In the genomic region with DNA sequence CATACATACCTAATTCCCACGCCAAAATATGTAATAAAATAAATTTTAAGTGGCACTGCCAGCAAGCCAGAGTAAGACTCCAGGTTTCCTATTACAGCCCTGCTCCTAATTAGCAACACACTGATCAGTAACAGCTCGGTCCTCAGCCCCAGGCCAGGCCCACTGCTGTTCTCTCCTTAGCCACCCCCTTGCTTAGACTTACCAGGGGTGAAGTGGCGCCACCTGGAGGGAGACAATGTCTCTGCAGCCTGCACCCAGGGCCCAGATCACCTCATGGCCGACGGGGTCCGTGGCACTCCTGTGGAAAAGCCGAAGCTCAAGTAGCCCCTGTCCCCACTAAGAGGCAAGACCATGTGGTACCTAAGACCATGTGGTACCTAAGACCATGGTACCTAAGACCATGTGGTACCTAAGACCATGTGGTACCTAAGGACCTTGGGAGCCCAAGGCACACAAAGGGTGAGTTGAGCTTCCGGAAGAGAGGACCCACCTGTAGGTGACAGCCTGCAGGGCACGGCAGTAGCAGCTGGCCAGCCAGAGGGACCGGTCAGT, we compare ENCODE assay signal across 8 mouse cellular contexts. TPM values are rescaled to one million over a fixed set of nuclear protein-coding genes. Genes with fewer than 3 reads are reported as not detected.
A peak's percentile ranks its signal among the peaks of the same experiment; 100 is the strongest.
DNase-seq lines count a peak whose midpoint lies in the region; ATAC-seq and TF ChIP-seq lines count a peak whose summit lies in the region.

No protein-coding gene starts in this region.

- no peak overlapping the region for H3K4me3 ChIP-seq in heart, postnatal 0 days (ENCODE audit: low read depth, low read length)
- H3K4me3 ChIP-seq in heart, embryonic 12.5 days = no peak overlapping the region
- no peak overlapping the region for H3K4me3 ChIP-seq in ES-Bruce4 (ENCODE audit: low read depth, low read length)
- H3K4me3 ChIP-seq in lung, embryonic 14.5 days (ENCODE audit: low read depth, low read length) = no peak overlapping the region

- H3K9ac ChIP-seq in heart, postnatal 0 days (replicated peaks; ENCODE audit: low read depth, low read length) = no peak overlapping the region
- no peak overlapping the region for H3K9ac ChIP-seq in heart, embryonic 12.5 days
- H3K9ac ChIP-seq in ES-Bruce4 (ENCODE audit: low read depth, poor library complexity, severe bottlenecking) = no peak overlapping the region
- no peak overlapping the region for H3K9ac ChIP-seq in lung, embryonic 14.5 days

- TF ChIP-seq CTCF in heart, postnatal 0 days (IDR thresholded peaks at IDR 0.05; ENCODE audit: low read depth) = peak; percentile 20
- peak; percentile 92 for TF ChIP-seq CTCF in ES-Bruce4 (IDR thresholded peaks at IDR 0.05; ENCODE audit: low read depth, low read length)
- TF ChIP-seq CTCF in lung, embryonic 14.5 days (IDR thresholded peaks at IDR 0.05; ENCODE audit: low read depth) = peak; percentile 56

- H3K36me3 ChIP-seq in heart, postnatal 0 days (replicated peaks; ENCODE audit: control insufficient read depth, insufficient read depth, low read length) = no peaks in the 10 kb centered on the region
- no peaks in the 10 kb centered on the region for H3K36me3 ChIP-seq in heart, embryonic 12.5 days
- no peaks in the 10 kb centered on the region for H3K36me3 ChIP-seq in ES-Bruce4 (ENCODE audit: control insufficient read depth, insufficient read depth, low read length, poor library complexity, severe bottlenecking)
- H3K36me3 ChIP-seq in lung, embryonic 14.5 days (ENCODE audit: insufficient read depth) = no peaks in the 10 kb centered on the region
- no peaks in the 10 kb centered on the region for H3K36me3 ChIP-seq in splenic B cell, adult 2 months (ENCODE audit: control insufficient read depth, insufficient read depth, low read length, poor library complexity, severe bottlenecking)

- WGBS in heart, postnatal 0 days = 37% methylated on average over 10 of the region's 10 CpGs
- WGBS in heart, embryonic 12.5 days = 25% methylated on average over 10 of the region's 10 CpGs
- 26% methylated on average over 10 of the region's 10 CpGs for whole genome bisulfite sequencing in lung, embryonic 14.5 days

- no peaks in the 10 kb centered on the region for H3K9me3 ChIP-seq in heart, postnatal 0 days (replicated peaks; ENCODE audit: control insufficient read depth, low read length)
- H3K9me3 ChIP-seq in heart, embryonic 12.5 days (replicated peaks) = peaks cover 5% of the 10 kb centered on the region; the same call in 1 of the 2 replicates
- no peaks in the 10 kb centered on the region for H3K9me3 ChIP-seq in ES-Bruce4 (replicated peaks; ENCODE audit: control insufficient read depth, insufficient read depth, low read length, poor library complexity, severe bottlenecking)
- H3K9me3 ChIP-seq in lung, embryonic 14.5 days (ENCODE audit: low read depth, low read length) = no peaks in the 10 kb centered on the region

- H3K27me3 ChIP-seq in heart, postnatal 0 days (ENCODE audit: control insufficient read depth, insufficient read depth, low read length) = peaks cover 19% of the 10 kb centered on the region
- peaks cover 98% of the 10 kb centered on the region for H3K27me3 ChIP-seq in heart, embryonic 12.5 days (replicated peaks)
- H3K27me3 ChIP-seq in ES-Bruce4 (ENCODE audit: control insufficient read depth, insufficient read depth, low read length, poor library complexity, severe bottlenecking) = no peaks in the 10 kb centered on the region
- peaks cover 11% of the 10 kb centered on the region; the same call in 1 of the 2 replicates for H3K27me3 ChIP-seq in lung, embryonic 14.5 days (ENCODE audit: insufficient read depth, low read length)
- no peaks in the 10 kb centered on the region for H3K27me3 ChIP-seq in splenic B cell, adult 2 months (ENCODE audit: control insufficient read depth, insufficient read depth, low read length, poor library complexity, severe bottlenecking)

- no peak overlapping the region for H3K4me2 ChIP-seq in heart, postnatal 0 days (ENCODE audit: low read depth, low read length)
- no peak overlapping the region for H3K4me2 ChIP-seq in heart, embryonic 12.5 days
- H3K4me2 ChIP-seq in lung, embryonic 14.5 days = no peak overlapping the region

- ATAC-seq in heart, postnatal 0 days (ENCODE audit: insufficient read depth, low read depth) = no peak
- ATAC-seq in heart, embryonic 12.5 days (ENCODE audit: insufficient number of reproducible peaks, low FRiP score) = no peak
- no peak for ATAC-seq in lung, embryonic 14.5 days (ENCODE audit: insufficient read depth)

- no peak for TF ChIP-seq EP300 in heart, postnatal 0 days (IDR thresholded peaks at IDR 0.05; ENCODE audit: low read depth)
- TF ChIP-seq EP300 in ES-Bruce4 (IDR thresholded peaks at IDR 0.05; ENCODE audit: insufficient read depth, low read depth, low read length) = no peak

- no peaks in the 10 kb centered on the region for H3K4me1 ChIP-seq in heart, postnatal 0 days (ENCODE audit: control insufficient read depth, insufficient read depth)
- no peaks in the 10 kb centered on the region for H3K4me1 ChIP-seq in heart, embryonic 12.5 days (replicated peaks)
- peaks cover 5% of the 10 kb centered on the region for H3K4me1 ChIP-seq in ES-Bruce4 (ENCODE audit: control insufficient read depth, insufficient read depth, low read length)
- H3K4me1 ChIP-seq in lung, embryonic 14.5 days (ENCODE audit: insufficient read depth) = no peaks in the 10 kb centered on the region

- no peak overlapping the region for H3K27ac ChIP-seq in heart, postnatal 0 days (ENCODE audit: low read depth)
- H3K27ac ChIP-seq in heart, embryonic 12.5 days (ENCODE audit: poor library complexity, severe bottlenecking) = no peak overlapping the region
- H3K27ac ChIP-seq in ES-Bruce4 (ENCODE audit: insufficient read depth, low read length) = no peak overlapping the region
- H3K27ac ChIP-seq in lung, embryonic 14.5 days (ENCODE audit: low read depth) = no peak overlapping the region

- no peak for DNase-seq in heart, postnatal 0 days (ENCODE audit: low spot score)
- peak; percentile 57 for DNase-seq in embryo, embryonic 10.5 days (ENCODE audit: low spot score)
- DNase-seq in lung, embryonic 14.5 days = peak; percentile 28
- DNase-seq in splenic B cell, adult 2 months (ENCODE audit: low read depth, low spot score) = peak; percentile 53
- DNase-seq in urinary bladder, postnatal 36 days (ENCODE audit: low spot score in 2 of 2) = no peak
- no peak for DNase-seq in right cerebral cortex, adult 18-20 months

- no peak for TF ChIP-seq POLR2A in ES-Bruce4 (IDR thresholded peaks at IDR 0.05; ENCODE audit: insufficient read depth, low read length)

RNA-seq across cellular contexts. Expression of gene Fbxo41, which starts 25.4 kb away (rescaled TPM):
- total RNA-seq in heart, postnatal 0 days (2014; rRNA removed; ENCODE audit: low replicate concordance) = 0.11 TPM in 1 of 2 replicates, not detected in the other
- polyA plus RNA-seq in heart, postnatal 0 days (2015; fragmentation: Nextera tagmentation; extraction: Ambion mirVana) = not detected in 2 replicates
- polyA plus RNA-seq in heart, embryonic 12.5 days (2016; fragmentation: Nextera tagmentation; extraction: Ambion mirVana) = 0.03 and 0.06 TPM in 2 replicates
- 0.24 and 0.43 TPM in 2 replicates for polyA plus RNA-seq in ES-Bruce4 (2011; ENCODE audit: insufficient read depth, insufficient read length, low read depth, missing spikeins)
- polyA plus RNA-seq in lung, embryonic 14.5 days (2014; fragmentation: Nextera tagmentation; extraction: Ambion mirVana) = 0.15 and 0.29 TPM in 2 replicates

RNA-seq across cellular contexts. Expression of gene Pradc1, which starts 25.7 kb away (rescaled TPM):
- 14.7 and 20.4 TPM in 2 replicates for total RNA-seq in heart, postnatal 0 days (2014; rRNA removed; ENCODE audit: low replicate concordance)
- polyA plus RNA-seq in heart, postnatal 0 days (2015; fragmentation: Nextera tagmentation; extraction: Ambion mirVana) = 33.9 and 35.9 TPM in 2 replicates
- 35.5 and 37.1 TPM in 2 replicates for polyA plus RNA-seq in heart, embryonic 12.5 days (2016; fragmentation: Nextera tagmentation; extraction: Ambion mirVana)
- 4.7 and 9.6 TPM in 2 replicates for polyA plus RNA-seq in ES-Bruce4 (2011; ENCODE audit: insufficient read depth, insufficient read length, low read depth, missing spikeins)
- polyA plus RNA-seq in lung, embryonic 14.5 days (2014; fragmentation: Nextera tagmentation; extraction: Ambion mirVana) = 26.5 and 27.3 TPM in 2 replicates

RNA-seq across cellular contexts. Expression of gene Cct7, which starts 26.1 kb away (rescaled TPM):
- 137 and 138 TPM in 2 replicates for total RNA-seq in heart, postnatal 0 days (2014; rRNA removed; ENCODE audit: low replicate concordance)
- polyA plus RNA-seq in heart, postnatal 0 days (2015; fragmentation: Nextera tagmentation; extraction: Ambion mirVana) = 243 and 246 TPM in 2 replicates
- polyA plus RNA-seq in heart, embryonic 12.5 days (2016; fragmentation: Nextera tagmentation; extraction: Ambion mirVana) = 393 and 395 TPM in 2 replicates
- 463 and 467 TPM in 2 replicates for polyA plus RNA-seq in ES-Bruce4 (2011; ENCODE audit: insufficient read depth, insufficient read length, low read depth, missing spikeins)
- 501 and 506 TPM in 2 replicates for polyA plus RNA-seq in lung, embryonic 14.5 days (2014; fragmentation: Nextera tagmentation; extraction: Ambion mirVana)

RNA-seq across cellular contexts. Expression of gene Egr4, which starts 35.9 kb away (rescaled TPM):
- total RNA-seq in heart, postnatal 0 days (2014; rRNA removed; ENCODE audit: low replicate concordance) = not detected in 2 replicates
- polyA plus RNA-seq in heart, postnatal 0 days (2015; fragmentation: Nextera tagmentation; extraction: Ambion mirVana) = not detected in 2 replicates
- 0.12 TPM in 1 of 2 replicates, not detected in the other for polyA plus RNA-seq in heart, embryonic 12.5 days (2016; fragmentation: Nextera tagmentation; extraction: Ambion mirVana)
- polyA plus RNA-seq in ES-Bruce4 (2011; ENCODE audit: insufficient read depth, insufficient read length, low read depth, missing spikeins) = not detected in 2 replicates
- not detected in 2 replicates for polyA plus RNA-seq in lung, embryonic 14.5 days (2014; fragmentation: Nextera tagmentation; extraction: Ambion mirVana)

RNA-seq across cellular contexts. Expression of gene Smyd5, which starts 45.7 kb away (rescaled TPM):
- 15.0 and 22.7 TPM in 2 replicates for total RNA-seq in heart, postnatal 0 days (2014; rRNA removed; ENCODE audit: low replicate concordance)
- 13.1 and 16.0 TPM in 2 replicates for polyA plus RNA-seq in heart, postnatal 0 days (2015; fragmentation: Nextera tagmentation; extraction: Ambion mirVana)
- polyA plus RNA-seq in heart, embryonic 12.5 days (2016; fragmentation: Nextera tagmentation; extraction: Ambion mirVana) = 41.3 and 46.1 TPM in 2 replicates
- polyA plus RNA-seq in ES-Bruce4 (2011; ENCODE audit: insufficient read depth, insufficient read length, low read depth, missing spikeins) = 42.3 and 44.4 TPM in 2 replicates
- polyA plus RNA-seq in lung, embryonic 14.5 days (2014; fragmentation: Nextera tagmentation; extraction: Ambion mirVana) = 67.3 and 68.3 TPM in 2 replicates

Comparison
In these comparisons a context has a peak if more than half of its experiments do, and no peak if none do; other contexts are left out.
1. DNase-seq: peak in embryo, embryonic 10.5 days (single experiment), lung, embryonic 14.5 days (single experiment) and splenic B cell, adult 2 months (single experiment); none in heart, postnatal 0 days (single experiment), urinary bladder, postnatal 36 days (0 of 2) and right cerebral cortex, adult 18-20 months (single experiment).
2. CTCF ChIP-seq: peak in every context shown above with its lines; median percentile 92 in ES-Bruce4; 56 in lung, embryonic 14.5 days; 20 in heart, postnatal 0 days.